ENCODE assay signal across 23 mouse cellular contexts in the genomic region with DNA sequence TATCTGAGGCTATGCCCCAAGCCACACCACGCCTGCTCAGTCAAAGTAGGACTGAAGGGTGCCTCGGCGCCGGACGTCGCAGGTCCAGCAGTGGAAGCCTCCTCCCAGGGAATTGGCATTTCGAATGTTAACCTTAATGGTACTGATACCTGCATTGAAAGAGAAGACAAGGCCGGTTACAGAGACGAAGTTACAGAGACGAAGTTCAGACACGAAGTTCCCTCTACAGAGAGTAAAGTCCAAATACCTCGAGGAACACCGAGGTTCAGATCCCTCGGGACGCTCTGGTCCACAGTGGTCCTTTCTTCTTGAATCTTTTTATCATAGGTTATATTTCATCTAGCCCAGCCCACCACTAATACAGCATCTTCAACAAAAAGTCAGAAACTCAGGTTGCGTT. TPM values are rescaled to one million over a fixed set of nuclear protein-coding genes. Genes with fewer than 3 reads are reported as not detected.
A peak's percentile ranks its signal among the peaks of the same experiment; 100 is the strongest.
DNase-seq lines count a peak whose midpoint lies in the region; ATAC-seq and TF ChIP-seq lines count a peak whose summit lies in the region.
"Had no signal": no experiment of that assay in that cellular context is flagged by ENCODE, and none has a peak within 500 bp of the region (broad histone marks: within the 10 kb centered on the region; RNA-seq: fewer than 3 reads in every experiment).

No protein-coding gene starts in this region.

- H3K4me2 ChIP-seq in kidney, embryonic 16.5 days (replicated peaks; ENCODE audit: low read depth, low read length), result no peak overlapping the region
- H3K4me2 ChIP-seq: embryonic facial prominence, embryonic 13.5 days; embryonic facial prominence, embryonic 15.5 days; forebrain, embryonic 12.5 days had no signal

- peaks cover 2% of the 10 kb centered on the region; the same call in 1 of the 2 replicates for H3K36me3 ChIP-seq in kidney, adult 2 months (ENCODE audit: control insufficient read depth, insufficient read depth, low read length)
- H3K36me3 ChIP-seq in kidney, embryonic 16.5 days (ENCODE audit: insufficient read depth, low read length), result no peaks in the 10 kb centered on the region
- H3K36me3 ChIP-seq: embryonic facial prominence, embryonic 13.5 days; embryonic facial prominence, embryonic 15.5 days; forebrain, embryonic 10.5 days; forebrain, embryonic 12.5 days had no signal

- no peaks in the 10 kb centered on the region for H3K9me3 ChIP-seq in kidney, embryonic 16.5 days (ENCODE audit: low read length)
- H3K9me3 ChIP-seq: embryonic facial prominence, embryonic 13.5 days; embryonic facial prominence, embryonic 15.5 days; forebrain, embryonic 10.5 days; forebrain, embryonic 12.5 days had no signal

- peaks cover 4% of the 10 kb centered on the region for H3K4me1 ChIP-seq in kidney, adult 2 months (ENCODE audit: control insufficient read depth, insufficient read depth, low read length)
- peaks cover 5% of the 10 kb centered on the region; the same call in 1 of the 2 replicates for H3K4me1 ChIP-seq in kidney, embryonic 16.5 days (ENCODE audit: insufficient read depth, low read length)
- H3K4me1 ChIP-seq: embryonic facial prominence, embryonic 13.5 days; embryonic facial prominence, embryonic 15.5 days; forebrain, embryonic 10.5 days; forebrain, embryonic 12.5 days had no signal

- no peak overlapping the region for H3K9ac ChIP-seq in kidney, embryonic 16.5 days (replicated peaks; ENCODE audit: low read length)
- H3K9ac ChIP-seq: embryonic facial prominence, embryonic 13.5 days; embryonic facial prominence, embryonic 15.5 days; forebrain, embryonic 12.5 days had no signal

- no peak overlapping the region for H3K4me3 ChIP-seq in kidney, adult 2 months (ENCODE audit: insufficient read depth, low read depth, low read length)
- H3K4me3 ChIP-seq in kidney, embryonic 16.5 days (ENCODE audit: low read length), result no peak overlapping the region
- H3K4me3 ChIP-seq: embryonic facial prominence, embryonic 13.5 days; embryonic facial prominence, embryonic 15.5 days; erythroblast, embryonic 14.5 days; forebrain, embryonic 10.5 days; forebrain, embryonic 12.5 days had no signal

- 68% methylated on average over 16 of the region's 16 CpGs for WGBS in kidney, adult 2 months
- WGBS in kidney, embryonic 16.5 days, result 90% methylated on average over 16 of the region's 16 CpGs

- TF ChIP-seq POLR2A in kidney, adult 2 months (IDR thresholded peaks at IDR 0.05; ENCODE audit: low read depth, low read length), result no peak

- DNase-seq in kidney, adult 2 months, result peak; percentile 55
- no peak for DNase-seq in kidney, postnatal 14 days
- DNase-seq in kidney, postnatal 4 days, result no peak
- DNase-seq: adrenal gland, adult 2 months; adrenal gland, postnatal 10 days; adrenal gland, postnatal 25 days; cerebellum, adult 11 months; cerebellum, adult 18-20 months; cerebellum, adult 8-10 months; cerebellum, adult 9-11 months; cerebellum, postnatal 14 days; cerebellum, postnatal 36 days; embryo, embryonic 11 days had no signal

- ATAC-seq in kidney, embryonic 16.5 days (ENCODE audit: low FRiP score, low TSS enrichment), result peak; percentile 19; the same call in 1 of the 2 replicates
- ATAC-seq: forebrain, embryonic 14.5 days; forebrain, embryonic 16.5 days had no signal

- H3K27ac ChIP-seq in kidney, adult 2 months (ENCODE audit: insufficient read depth, low read depth, low read length), result peak overlapping the region; percentile 53
- peak overlapping the region; percentile 40; the same call in 1 of the 2 replicates for H3K27ac ChIP-seq in kidney, embryonic 16.5 days (ENCODE audit: low read length)
- H3K27ac ChIP-seq: embryonic facial prominence, embryonic 13.5 days; embryonic facial prominence, embryonic 15.5 days; forebrain, embryonic 10.5 days; forebrain, embryonic 12.5 days had no signal

- no peak for TF ChIP-seq CTCF in kidney, adult 2 months (conservative IDR thresholded peaks at IDR 0.05; ENCODE audit: insufficient read depth, insufficient read length, low read depth, low read length)

- no peaks in the 10 kb centered on the region for H3K27me3 ChIP-seq in kidney, adult 2 months (replicated peaks; ENCODE audit: control insufficient read depth, insufficient read depth, low read length)
- H3K27me3 ChIP-seq in kidney, embryonic 16.5 days (ENCODE audit: insufficient read depth, low read length), result no peaks in the 10 kb centered on the region
- H3K27me3 ChIP-seq: embryonic facial prominence, embryonic 13.5 days; embryonic facial prominence, embryonic 15.5 days; forebrain, embryonic 12.5 days had no signal

RNA-seq across cellular contexts. Expression of gene Gatm, which starts 15.6 kb away (rescaled TPM):
- 1,128 and 1,147 TPM in 2 replicates for polyA plus RNA-seq in kidney, adult 2 months (2012; rRNA removed)
- polyA plus RNA-seq in kidney, embryonic 16.5 days (2015; fragmentation: Nextera tagmentation; extraction: Ambion mirVana), result 83.1 and 98.7 TPM in 2 replicates

RNA-seq across cellular contexts. Expression of gene AA467197, which starts 41.3 kb away (rescaled TPM):
- polyA plus RNA-seq in kidney, adult 2 months (2012; rRNA removed), result 0.19 and 0.24 TPM in 2 replicates
- polyA plus RNA-seq in kidney, embryonic 16.5 days (2015; fragmentation: Nextera tagmentation; extraction: Ambion mirVana), result not detected in 2 replicates
- polyA plus RNA-seq: adrenal gland, adult 2 months; brain, embryonic 14.5 days; embryonic facial prominence, embryonic 11.5 days; embryonic facial prominence, embryonic 13.5 days; erythroblast, embryonic 14.5 days; forebrain, embryonic 16.5 days had no signal

Comparison
In these comparisons a context has a peak if more than half of its experiments do, and no peak if none do; other contexts are left out.
1. RNA of gene Gatm, which starts 15.6 kb away (polyA plus RNA-seq): 1,128 to 1,147 TPM in kidney, adult 2 months; 83.1 to 98.7 TPM in kidney, embryonic 16.5 days; every median in the first group is over 10 times any median in the second.